In the genomic region with DNA sequence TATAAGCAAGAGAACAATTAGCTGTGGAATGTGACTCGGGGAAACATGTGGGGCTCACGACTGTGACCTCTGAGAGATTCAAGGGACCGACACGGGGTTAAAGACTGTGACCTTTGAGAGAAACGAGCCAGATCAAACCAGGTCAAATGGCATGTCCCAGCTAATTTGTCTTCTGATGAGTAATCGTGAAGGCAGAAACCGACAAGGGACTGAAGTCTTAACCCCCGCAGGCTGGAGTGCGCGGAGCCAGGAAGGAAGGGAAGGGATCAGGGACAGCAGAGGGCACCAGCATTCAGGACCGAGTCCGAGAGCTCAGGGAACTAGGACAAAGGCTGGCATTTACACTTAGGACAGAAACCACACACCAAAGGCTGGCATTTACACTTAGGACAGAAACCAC, we compare ENCODE assay signal across 10 mouse cellular contexts. TPM values are rescaled to one million over a fixed set of nuclear protein-coding genes. Genes with fewer than 3 reads are reported as not detected.
A peak's percentile ranks its signal among the peaks of the same experiment; 100 is the strongest.
DNase-seq lines count a peak whose midpoint lies in the region; ATAC-seq lines count a peak whose summit lies in the region.
"Had no signal": no experiment of that assay in that cellular context is flagged by ENCODE, and none has a peak within 500 bp of the region (broad histone marks: within the 10 kb centered on the region; RNA-seq: fewer than 3 reads in every experiment).

No protein-coding gene starts in this region.

- H3K4me2 ChIP-seq in kidney, embryonic 15.5 days = peak overlapping the region; percentile 27; the same call in 1 of the 2 replicates
- H3K4me2 ChIP-seq in kidney, embryonic 16.5 days (replicated peaks; ENCODE audit: low read depth, low read length) = no peak overlapping the region
- H3K4me2 ChIP-seq in hindbrain, embryonic 14.5 days (replicated peaks) = no peak overlapping the region
- no peak overlapping the region; the same call in 1 of the 2 replicates for H3K4me2 ChIP-seq in neural tube, embryonic 14.5 days (ENCODE audit: low read depth, low read length)

- no peaks in the 10 kb centered on the region for H3K9me3 ChIP-seq in kidney, embryonic 15.5 days (replicated peaks)
- H3K9me3 ChIP-seq in kidney, embryonic 16.5 days (ENCODE audit: low read length) = no peaks in the 10 kb centered on the region
- H3K9me3 ChIP-seq in hindbrain, embryonic 14.5 days (ENCODE audit: control insufficient read depth, low read length) = no peaks in the 10 kb centered on the region
- H3K9me3 ChIP-seq in neural tube, embryonic 14.5 days (ENCODE audit: control insufficient read depth, low read length) = no peaks in the 10 kb centered on the region

- H3K27me3 ChIP-seq in kidney, embryonic 15.5 days = no peaks in the 10 kb centered on the region
- H3K27me3 ChIP-seq in kidney, embryonic 16.5 days (ENCODE audit: insufficient read depth, low read length) = no peaks in the 10 kb centered on the region
- no peaks in the 10 kb centered on the region for H3K27me3 ChIP-seq in hindbrain, embryonic 14.5 days (ENCODE audit: control insufficient read depth, insufficient read depth, low read length)
- H3K27me3 ChIP-seq in neural tube, embryonic 14.5 days (ENCODE audit: control insufficient read depth, insufficient read depth, low read length) = no peaks in the 10 kb centered on the region

- ATAC-seq in kidney, embryonic 15.5 days (replicated peaks; ENCODE audit: low FRiP score) = peak; percentile 37; the same call in 1 of the 2 replicates
- no peak; the same call in 1 of the 2 replicates for ATAC-seq in kidney, embryonic 16.5 days (ENCODE audit: low FRiP score, low TSS enrichment)
- ATAC-seq in hindbrain, embryonic 14.5 days (ENCODE audit: low FRiP score) = 0 out of 2 replicates have a peak, but pooled peaks have one; percentile 24
- ATAC-seq in neural tube, embryonic 14.5 days (ENCODE audit: low read depth) = no peak

- H3K4me1 ChIP-seq in kidney, embryonic 15.5 days = peaks cover 24% of the 10 kb centered on the region
- peaks cover 16% of the 10 kb centered on the region for H3K4me1 ChIP-seq in kidney, embryonic 16.5 days (ENCODE audit: insufficient read depth, low read length)
- peaks cover 22% of the 10 kb centered on the region for H3K4me1 ChIP-seq in hindbrain, embryonic 14.5 days (replicated peaks; ENCODE audit: control insufficient read depth, insufficient read depth, low read length)
- peaks cover 10% of the 10 kb centered on the region; the same call in 1 of the 2 replicates for H3K4me1 ChIP-seq in neural tube, embryonic 14.5 days (ENCODE audit: control insufficient read depth, insufficient read depth, low read length)

- WGBS in kidney, embryonic 15.5 days = 9% methylated on average over 12 of the region's 12 CpGs
- WGBS in kidney, embryonic 16.5 days = 10% methylated on average over 12 of the region's 12 CpGs
- 4% methylated on average over 12 of the region's 12 CpGs for WGBS in hindbrain, embryonic 14.5 days
- WGBS in neural tube, embryonic 14.5 days = 3% methylated on average over 12 of the region's 12 CpGs

- H3K9ac ChIP-seq in kidney, embryonic 15.5 days = 0 out of 2 replicates have a peak overlapping the region, but pooled peaks have one; percentile 10
- no peak overlapping the region for H3K9ac ChIP-seq in kidney, embryonic 16.5 days (replicated peaks; ENCODE audit: low read length)
- peak overlapping the region; percentile 14; the same call in 1 of the 2 replicates for H3K9ac ChIP-seq in hindbrain, embryonic 14.5 days
- H3K9ac ChIP-seq in neural tube, embryonic 14.5 days (replicated peaks; ENCODE audit: low read depth, low read length) = peak overlapping the region; percentile 37; the same call in 1 of the 2 replicates

- peak overlapping the region; percentile 27; the same call in 1 of the 2 replicates for H3K27ac ChIP-seq in kidney, embryonic 15.5 days
- no peak overlapping the region for H3K27ac ChIP-seq in kidney, embryonic 16.5 days (ENCODE audit: low read length)
- peak overlapping the region; percentile 23; the same call in 1 of the 2 replicates for H3K27ac ChIP-seq in hindbrain, embryonic 14.5 days
- no peak overlapping the region for H3K27ac ChIP-seq in neural tube, embryonic 14.5 days (ENCODE audit: low read depth, low read length)

- peaks cover 21% of the 10 kb centered on the region for H3K36me3 ChIP-seq in kidney, embryonic 15.5 days
- H3K36me3 ChIP-seq in kidney, embryonic 16.5 days (ENCODE audit: insufficient read depth, low read length) = peaks cover 5% of the 10 kb centered on the region; the same call in 1 of the 2 replicates
- 0 out of 2 replicates have a peak, but pooled peaks cover 5% of the 10 kb centered on the region for H3K36me3 ChIP-seq in hindbrain, embryonic 14.5 days (replicated peaks; ENCODE audit: control insufficient read depth, insufficient read depth)
- H3K36me3 ChIP-seq in neural tube, embryonic 14.5 days (ENCODE audit: control insufficient read depth, insufficient read depth, low read length) = 0 out of 2 replicates have a peak, but pooled peaks cover 4% of the 10 kb centered on the region

- peak; percentile 64 for DNase-seq in adrenal gland, postnatal 14 days
- no peak for DNase-seq in hindbrain, embryonic 14.5 days (ENCODE audit: low spot score)
- DNase-seq in MN1 (ENCODE audit: low spot score) = no peak
- no peak for DNase-seq in layer of hippocampus, postnatal 36 days
- no peak for DNase-seq in urinary bladder, postnatal 4 days (ENCODE audit: low spot score in 2 of 2)
- DNase-seq: cerebellum, adult 11-12 months; right cerebral cortex, postnatal 14 days had no signal

- H3K4me3 ChIP-seq in kidney, embryonic 15.5 days (replicated peaks) = no peak overlapping the region
- no peak overlapping the region for H3K4me3 ChIP-seq in kidney, embryonic 16.5 days (ENCODE audit: low read length)
- H3K4me3 ChIP-seq in hindbrain, embryonic 14.5 days (replicated peaks; ENCODE audit: low read length) = no peak overlapping the region
- H3K4me3 ChIP-seq in neural tube, embryonic 14.5 days (ENCODE audit: low read depth, low read length) = no peak overlapping the region

RNA-seq across cellular contexts. Expression of a gene that starts 29.4 kb away (rescaled TPM):
- 85.3 and 90.4 TPM in 2 replicates for polyA plus RNA-seq in kidney, embryonic 15.5 days (2015; fragmentation: Nextera tagmentation; extraction: Ambion mirVana)
- 97.4 and 103 TPM in 2 replicates for polyA plus RNA-seq in kidney, embryonic 16.5 days (2015; fragmentation: Nextera tagmentation; extraction: Ambion mirVana)
- 50.8 and 60.3 TPM in 2 replicates for total RNA-seq in adrenal gland, postnatal 14 days (2021)
- polyA plus RNA-seq in hindbrain, embryonic 14.5 days (2014; fragmentation: Nextera tagmentation; extraction: Ambion mirVana) = 27.5 and 29.2 TPM in 2 replicates
- polyA plus RNA-seq in neural tube, embryonic 14.5 days (2014; fragmentation: Nextera tagmentation; extraction: Ambion mirVana) = 25.4 and 26.7 TPM in 2 replicates
- total RNA-seq in layer of hippocampus, postnatal 36 days (2021) = 10 to 100 TPM; 33.7 to 36.9 TPM

RNA-seq across cellular contexts. Expression of a gene that starts 45.9 kb away (rescaled TPM):
- 38.6 and 42.5 TPM in 2 replicates for polyA plus RNA-seq in kidney, embryonic 15.5 days (2015; fragmentation: Nextera tagmentation; extraction: Ambion mirVana)
- polyA plus RNA-seq in kidney, embryonic 16.5 days (2015; fragmentation: Nextera tagmentation; extraction: Ambion mirVana) = 45.5 and 49.1 TPM in 2 replicates
- 34.4 and 34.5 TPM in 2 replicates for total RNA-seq in adrenal gland, postnatal 14 days (2021)
- 39.1 and 41.3 TPM in 2 replicates for polyA plus RNA-seq in hindbrain, embryonic 14.5 days (2014; fragmentation: Nextera tagmentation; extraction: Ambion mirVana)
- polyA plus RNA-seq in neural tube, embryonic 14.5 days (2014; fragmentation: Nextera tagmentation; extraction: Ambion mirVana) = 43.6 and 46.9 TPM in 2 replicates
- total RNA-seq in layer of hippocampus, postnatal 36 days (2021) = 10 to 100 TPM; 57.2 to 57.5 TPM

RNA-seq across cellular contexts. Expression of a gene that starts 47.2 kb away (rescaled TPM):
- polyA plus RNA-seq in kidney, embryonic 15.5 days (2015; fragmentation: Nextera tagmentation; extraction: Ambion mirVana) = 33.9 and 36.6 TPM in 2 replicates
- 41.4 and 43.5 TPM in 2 replicates for polyA plus RNA-seq in kidney, embryonic 16.5 days (2015; fragmentation: Nextera tagmentation; extraction: Ambion mirVana)
- total RNA-seq in adrenal gland, postnatal 14 days (2021) = 18.5 and 18.6 TPM in 2 replicates
- 68.2 and 75.3 TPM in 2 replicates for polyA plus RNA-seq in hindbrain, embryonic 14.5 days (2014; fragmentation: Nextera tagmentation; extraction: Ambion mirVana)
- 72.5 and 77.3 TPM in 2 replicates for polyA plus RNA-seq in neural tube, embryonic 14.5 days (2014; fragmentation: Nextera tagmentation; extraction: Ambion mirVana)
- total RNA-seq in layer of hippocampus, postnatal 36 days (2021) = 10 to 100 TPM; 47.5 to 54.1 TPM

RNA-seq across cellular contexts. Expression of a gene that starts 55.0 kb away (rescaled TPM):
- 33.4 and 34.2 TPM in 2 replicates for polyA plus RNA-seq in kidney, embryonic 15.5 days (2015; fragmentation: Nextera tagmentation; extraction: Ambion mirVana)
- 34.7 and 39.3 TPM in 2 replicates for polyA plus RNA-seq in kidney, embryonic 16.5 days (2015; fragmentation: Nextera tagmentation; extraction: Ambion mirVana)
- 11.8 and 16.9 TPM in 2 replicates for total RNA-seq in adrenal gland, postnatal 14 days (2021)
- polyA plus RNA-seq in hindbrain, embryonic 14.5 days (2014; fragmentation: Nextera tagmentation; extraction: Ambion mirVana) = 17.6 and 18.8 TPM in 2 replicates
- 19.5 and 21.7 TPM in 2 replicates for polyA plus RNA-seq in neural tube, embryonic 14.5 days (2014; fragmentation: Nextera tagmentation; extraction: Ambion mirVana)
- total RNA-seq in layer of hippocampus, postnatal 36 days (2021) = 10 to 100 TPM; 12.7 to 14.1 TPM

Comparison
In these comparisons a context has a peak if more than half of its experiments do, and no peak if none do; other contexts are left out.
1. ATAC-seq: peak in kidney, embryonic 15.5 days (single experiment) and hindbrain, embryonic 14.5 days (single experiment); none in kidney, embryonic 16.5 days (single experiment) and neural tube, embryonic 14.5 days (single experiment).
2. H3K27ac ChIP-seq: peak in kidney, embryonic 15.5 days (single experiment) and hindbrain, embryonic 14.5 days (single experiment); none in kidney, embryonic 16.5 days (single experiment) and neural tube, embryonic 14.5 days (single experiment).